Mouse (Mus musculus) MEL (cell line): ENCODE measurements around the gene Nsun6. TPM values are rescaled to one million over a fixed set of nuclear protein-coding genes. Genes with fewer than 3 reads are reported as not detected.
A peak's percentile ranks its signal among the peaks of the same experiment; 100 is the strongest.

Experiments
- DNase-seq: peaks from one replicate; pipeline ENCODE4 v3.0.0; 2011; ENCODE audit warnings: low read depth, low spot score
- H3K27ac ChIP-seq: 2 replicates; pipeline ENCODE4 v1.5.1; 2012; ENCODE audit warnings: low read depth, mild to moderate bottlenecking, control low read depth, low read length, moderate library complexity; ENCODE audit not compliant: control insufficient read depth
- H3K27me3 ChIP-seq, 2 experiments: fragments of 150-350 bp in 1 of 2; sonication (generic) in 1 of 2; 2 replicates each; pipeline ENCODE4 v1.6.1; 2012; ENCODE audit warnings: low read length in 2 of 2, mild to moderate bottlenecking in 2 of 2, improper control_type of control experiment in 1 of 2, moderate library complexity in 1 of 2; ENCODE audit not compliant: insufficient read depth in 2 of 2, control insufficient read depth in 1 of 2
- H3K36me3 ChIP-seq, 2 experiments: 2 replicates each; pipeline ENCODE4 v1.6.1; 2012 to 2014; ENCODE audit warnings: low read length in 2 of 2, improper control_type of control experiment in 1 of 2, inconsistent platforms in 1 of 2, mild to moderate bottlenecking in 1 of 2; ENCODE audit not compliant: insufficient read depth in 2 of 2, control insufficient read depth in 1 of 2
- H3K4me1 ChIP-seq, 2 experiments: fragments of 150-350 bp in 1 of 2; sonication (generic) in 1 of 2; 2 replicates each; pipeline ENCODE4 v1.6.1; 2012; ENCODE audit warnings: low read length in 2 of 2, improper control_type of control experiment in 1 of 2, mild to moderate bottlenecking in 1 of 2; ENCODE audit not compliant: insufficient read depth in 2 of 2, control insufficient read depth in 1 of 2
- H3K4me3 ChIP-seq, 2 experiments: fragments of 150-350 bp in 1 of 2; sonication (generic) in 1 of 2; 2 replicates each; pipeline ENCODE4 v1.5.1; 2012; ENCODE audit warnings: low read depth in 2 of 2, low read length in 2 of 2, mild to moderate bottlenecking in 2 of 2, moderate library complexity in 2 of 2, control low read depth in 1 of 2, improper control_type of control experiment in 1 of 2; ENCODE audit not compliant: control insufficient read depth in 1 of 2, insufficient read depth in 1 of 2
- H3K79me2 ChIP-seq: 2 replicates; pipeline ENCODE4 v1.6.1; 2012; ENCODE audit warnings: mild to moderate bottlenecking, low read length, moderate library complexity; ENCODE audit not compliant: control insufficient read depth, poor library complexity, insufficient read depth
- H3K9ac ChIP-seq: 2 replicates; pipeline ENCODE4 v1.6.1; 2012; ENCODE audit warnings: low read depth, mild to moderate bottlenecking, control low read depth, low read length, moderate library complexity; ENCODE audit not compliant: control insufficient read depth, poor library complexity, severe bottlenecking
- H3K9me3 ChIP-seq: fragments of 150-350 bp; sonication (generic); replicated peaks from 2 replicates; pipeline ENCODE4 v1.6.1; 2012; ENCODE audit warnings: mild to moderate bottlenecking, low read length, improper control_type of control experiment, moderate library complexity; ENCODE audit not compliant: insufficient read depth
- CHD1 ChIP-seq: IDR thresholded peaks from 2 replicates; pipeline ENCODE4 v1.6.1; 2012; ENCODE audit warnings: low read depth, mild to moderate bottlenecking, inconsistent platforms, low read length, improper control_type of control experiment
- CTCF ChIP-seq, 3 experiments: IDR thresholded peaks in 2 of 3; conservative IDR thresholded peaks in 1 of 3; 2 replicates each; pipeline ENCODE4 v1.5.1; 2011 to 2012; ENCODE audit warnings: low read length in 3 of 3, low read depth in 2 of 3, mild to moderate bottlenecking in 2 of 3, improper control_type of control experiment in 1 of 3, inconsistent platforms in 1 of 3, mixed read lengths in 1 of 3, moderate library complexity in 1 of 3; ENCODE audit not compliant: control insufficient read depth in 1 of 3, insufficient read depth in 1 of 3, poor library complexity in 1 of 3, severe bottlenecking in 1 of 3
- EP300 ChIP-seq, 2 experiments: IDR thresholded peaks; 2 replicates each; pipeline ENCODE4 v1.6.1; 2011; ENCODE audit warnings: improper control_type of control experiment in 2 of 2, low read length in 2 of 2, low read depth in 1 of 2, mild to moderate bottlenecking in 1 of 2
- ETS1 ChIP-seq: IDR thresholded peaks from 2 replicates; pipeline ENCODE4 v1.6.1; 2012; ENCODE audit warnings: low read depth, mild to moderate bottlenecking, inconsistent platforms, low read length, improper control_type of control experiment, moderate library complexity
- HCFC1 ChIP-seq: IDR thresholded peaks from 2 replicates; pipeline ENCODE4 v1.6.1; 2012; ENCODE audit warnings: low read depth, mild to moderate bottlenecking, inconsistent platforms, low read length, improper control_type of control experiment, moderate library complexity
- JUND ChIP-seq: IDR thresholded peaks from 2 replicates; pipeline ENCODE4 v1.6.1; 2011; ENCODE audit warnings: low read depth, mild to moderate bottlenecking, improper control_type of control experiment, low read length
- MAX ChIP-seq: IDR thresholded peaks from 2 replicates; pipeline ENCODE4 v1.6.1; 2011; ENCODE audit warnings: low read length, improper control_type of control experiment
- MEF2A ChIP-seq: IDR thresholded peaks from 2 replicates; pipeline ENCODE4 v1.6.1; 2014; ENCODE audit warnings: low read depth, mild to moderate bottlenecking, inconsistent platforms, low read length, improper control_type of control experiment; ENCODE audit not compliant: poor library complexity, insufficient replicate concordance, severe bottlenecking; ENCODE audit errors: extremely low read depth
- MXI1 ChIP-seq: IDR thresholded peaks from 2 replicates; pipeline ENCODE4 v1.6.1; 2011; ENCODE audit warnings: mild to moderate bottlenecking, low read depth, low read length, improper control_type of control experiment
- MYB ChIP-seq: IDR thresholded peaks from 2 replicates; pipeline ENCODE4 v1.6.1; 2011; ENCODE audit warnings: mild to moderate bottlenecking, low read depth, low read length, improper control_type of control experiment
- NELFE ChIP-seq: IDR thresholded peaks from 2 replicates; pipeline ENCODE4 v1.6.1; 2011; ENCODE audit warnings: low read depth, low read length, improper control_type of control experiment
- NRF1 ChIP-seq: IDR thresholded peaks from 2 replicates; pipeline ENCODE4 v1.6.1; 2014; ENCODE audit warnings: low read depth, mild to moderate bottlenecking, inconsistent platforms, low read length, improper control_type of control experiment, moderate library complexity; ENCODE audit not compliant: poor library complexity, insufficient read depth, severe bottlenecking
- POLR2AphosphoS5 ChIP-seq: IDR thresholded peaks from 2 replicates; pipeline ENCODE4 v1.6.1; 2012; ENCODE audit warnings: low read depth, borderline replicate concordance, mild to moderate bottlenecking, inconsistent platforms, low read length, moderate library complexity, mixed read lengths
- RAD21 ChIP-seq: IDR thresholded peaks from 2 replicates; pipeline ENCODE4 v1.6.1; 2011; ENCODE audit warnings: mild to moderate bottlenecking, low read depth, low read length, improper control_type of control experiment
- SIN3A ChIP-seq: IDR thresholded peaks from 2 replicates; pipeline ENCODE4 v1.6.1; 2012; ENCODE audit warnings: low read length, improper control_type of control experiment, inconsistent platforms
- SMC3 ChIP-seq: IDR thresholded peaks from 2 replicates; pipeline ENCODE4 v1.6.1; 2011; ENCODE audit warnings: low read depth, low read length, improper control_type of control experiment
- TBP ChIP-seq: IDR thresholded peaks from 2 replicates; pipeline ENCODE4 v1.8.0; 2011; ENCODE audit warnings: low read depth, low read length, improper control_type of control experiment
- TCF12 ChIP-seq: IDR thresholded peaks from 2 replicates; pipeline ENCODE4 v1.6.1; 2014; ENCODE audit warnings: low read depth, mild to moderate bottlenecking, inconsistent platforms, low read length, improper control_type of control experiment, moderate library complexity
- UBTF ChIP-seq: IDR thresholded peaks from 2 replicates; pipeline ENCODE4 v1.6.1; 2012; ENCODE audit warnings: low read depth, mild to moderate bottlenecking, inconsistent platforms, low read length, improper control_type of control experiment, moderate library complexity, borderline replicate concordance; ENCODE audit not compliant: insufficient read depth
- USF2 ChIP-seq, 2 experiments: IDR thresholded peaks; 2 replicates each; pipeline ENCODE4 v1.6.1; 2011 to 2012; ENCODE audit warnings: improper control_type of control experiment in 2 of 2, low read length in 2 of 2, borderline replicate concordance in 1 of 2, inconsistent platforms in 1 of 2, low read depth in 1 of 2, mild to moderate bottlenecking in 1 of 2; ENCODE audit not compliant: insufficient read depth in 1 of 2
- ZC3H11A ChIP-seq: IDR thresholded peaks from 2 replicates; pipeline ENCODE4 v1.6.1; 2012; ENCODE audit warnings: low read depth, mild to moderate bottlenecking, inconsistent platforms, low read length, improper control_type of control experiment
- ZKSCAN1 ChIP-seq: IDR thresholded peaks from 2 replicates; pipeline ENCODE4 v1.6.1; 2012; ENCODE audit warnings: low read depth, mild to moderate bottlenecking, inconsistent platforms, low read length, improper control_type of control experiment, moderate library complexity
- ZNF384 ChIP-seq: IDR thresholded peaks from 2 replicates; pipeline ENCODE4 v1.6.1; 2012; ENCODE audit warnings: low read depth, mild to moderate bottlenecking, inconsistent platforms, low read length, improper control_type of control experiment
- polyA plus RNA-seq, 2 experiments: library from polyadenylated mRNA; stranded (reverse) in 1 of 2; unstranded in 1 of 2; fragments of >175 nt in 1 of 2; fragments of >200 nt in 1 of 2; gene quantifications; 2 replicates each; pipeline versions ENCODE4 v1.2.1 to v1.2.4; 2012; ENCODE audit warnings: low replicate concordance in 2 of 2, low read depth in 1 of 2; ENCODE audit not compliant: insufficient read length in 2 of 2, insufficient read depth in 1 of 2, missing spikeins in 1 of 2
- total RNA-seq: library from RNA; depleted of rRNA; stranded (reverse); fragments of 300-350 nt; gene quantifications from 2 replicates; pipeline ENCODE4 v1.2.3, GENCODE M21; 2012

The Nsun6 gene
- total and polyA plus RNA-seq, 3 experiments: 5.4 to 6.3 TPM; not detected in 1

DNA sequence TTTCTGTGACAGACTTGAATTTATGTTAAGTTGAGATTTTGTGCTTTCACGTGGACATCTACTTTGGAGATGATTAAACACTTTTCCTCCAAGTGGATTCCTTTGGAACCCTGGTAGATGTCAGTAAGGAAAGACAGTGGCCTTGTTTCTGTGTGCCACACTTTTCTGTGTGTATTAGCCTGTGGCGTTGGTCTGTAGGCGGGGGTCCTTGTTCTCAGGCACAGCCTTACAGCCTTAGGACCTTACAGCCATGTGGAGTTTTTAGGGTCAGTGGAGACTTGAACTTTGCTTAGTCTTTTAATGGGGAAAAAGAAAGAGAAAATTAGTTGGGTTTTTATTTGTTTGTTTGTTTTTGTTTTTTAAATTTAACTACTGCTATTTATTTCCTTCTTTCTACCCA lies 6.0 kb upstream of the Nsun6 start:
- Histone ChIP-seq H3K27me3 (no peaks in the 10 kb centered on the region), H3K4me1 (peaks cover 0 to 2% of the 10 kb centered on the region in 2 experiments; a peak in 1 of 4 replicates), H3K9ac (no peak overlapping the region), H3K27ac (no peak overlapping the region), H3K79me2 (peaks cover 10% of the 10 kb centered on the region), H3K36me3 (peaks cover 2 to 11% of the 10 kb centered on the region in 2 experiments; a peak in 3 of 4 replicates), H3K4me3 (no peak overlapping the region), H3K9me3 (no peaks in the 10 kb centered on the region)
- TF ChIP-seq NRF1 (no peak), TBP (no peak), MYB (no peak), JUND (no peak), CHD1 (no peak), POLR2AphosphoS5 (no peak), NELFE (no peak), HCFC1 (no peak), MEF2A (no peak), TCF12 (no peak), ETS1 (no peak), CTCF (IDR thresholded peaks at IDR 0.05 in 2 of 3, conservative IDR thresholded peaks at IDR 0.05 in 1 of 3; ENCODE audit: control insufficient read depth in 1 of 3, insufficient read depth in 1 of 3, low read depth in 2 of 3, low read length in 3 of 3, poor library complexity in 1 of 3, severe bottlenecking in 1 of 3) (no peak), ZKSCAN1 (no peak)
- no peak for DNase-seq

DNA sequence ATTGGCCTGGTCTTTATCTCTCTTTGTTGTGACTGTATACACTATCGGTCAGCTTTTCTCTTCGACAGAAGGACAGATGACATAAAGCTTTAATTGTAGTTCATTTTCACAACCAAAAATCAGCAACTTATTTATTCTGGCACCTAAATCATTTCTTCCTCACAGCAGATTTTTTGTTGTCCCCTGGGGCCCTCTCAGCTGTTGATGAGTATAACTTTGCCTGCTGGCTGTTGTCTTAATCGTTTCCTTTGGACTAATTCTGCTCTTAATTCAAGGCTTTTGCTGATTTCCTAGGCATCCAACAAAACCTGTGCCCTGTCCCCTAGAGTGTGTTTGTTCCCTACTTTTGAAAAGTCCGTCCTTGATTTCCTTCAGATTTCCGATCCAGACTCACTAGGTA lies 3.4 kb upstream of the Nsun6 start:
- no peak overlapping the region for H3K9ac ChIP-seq

DNA sequence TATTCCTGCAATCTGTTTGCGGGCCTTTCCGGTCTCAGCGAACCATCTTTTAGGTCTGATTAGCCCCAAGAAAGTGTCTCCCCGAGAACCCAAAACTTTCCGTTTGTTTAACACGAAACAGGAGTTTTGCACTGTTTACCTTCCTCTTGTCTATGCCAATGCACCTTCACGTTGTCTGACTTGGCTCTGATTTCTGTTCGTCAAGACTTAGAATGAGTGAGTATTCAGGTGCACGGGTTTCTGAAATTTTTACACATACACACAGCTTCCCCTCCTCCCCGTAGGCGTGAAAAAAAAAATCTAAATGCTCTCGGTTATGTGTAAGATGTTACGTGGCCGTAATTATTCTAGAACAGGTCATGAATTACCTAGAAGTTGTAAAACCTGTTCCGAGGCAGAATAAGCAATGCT lies 877 bp upstream of the Nsun6 start:
- H3K36me3 ChIP-seq: peaks cover 0 to 16% of the 10 kb centered on the region in 2 experiments; a peak in 2 of 4 replicates
- H3K27ac ChIP-seq: peak overlapping the region; percentile 36
- H3K27me3 ChIP-seq: no peaks in the 10 kb centered on the region
- H3K9ac ChIP-seq: peak overlapping the region; percentile 90
- peak overlapping the region; percentile 92 to 97 for H3K4me3 ChIP-seq
- peak; percentile 56 for DNase-seq
- peaks cover 0 to 7% of the 10 kb centered on the region in 2 experiments; a peak in 1 of 4 replicates for H3K4me1 ChIP-seq
- TF ChIP-seq MAX: peak; percentile 30; the same call in 1 of the 2 replicates
- TF ChIP-seq SIN3A: peak; percentile 53
- peak; percentile 48 for TF ChIP-seq MXI1
- no peak for TF ChIP-seq RAD21
- TF ChIP-seq ZNF384: peak; percentile 82
- TF ChIP-seq USF2 (IDR thresholded peaks at IDR 0.05; ENCODE audit: borderline replicate concordance in 1 of 2, insufficient read depth in 1 of 2, low read depth in 1 of 2, low read length in 2 of 2): no peak
- TF ChIP-seq ZC3H11A: no peak
- TF ChIP-seq ETS1: 0 out of 2 replicates have a peak, but pooled peaks have one; percentile 14
- no peaks in the 10 kb centered on the region for H3K9me3 ChIP-seq
- H3K79me2 ChIP-seq: peaks cover 19% of the 10 kb centered on the region

More for the DNA sequence above, 3.4 kb upstream of the Nsun6 start:
- Histone ChIP-seq H3K9me3 (no peaks in the 10 kb centered on the region), H3K27me3 (no peaks in the 10 kb centered on the region), H3K4me3 (no peak overlapping the region), H3K79me2 (peaks cover 20% of the 10 kb centered on the region), H3K36me3 (peaks cover 2 to 16% of the 10 kb centered on the region in 2 experiments; a peak in 3 of 4 replicates), H3K4me1 (peaks cover 0 to 7% of the 10 kb centered on the region in 2 experiments; a peak in 1 of 4 replicates), H3K27ac (no peak overlapping the region)
- TF ChIP-seq SMC3 (no peak), EP300 (IDR thresholded peaks at IDR 0.05; ENCODE audit: low read depth in 1 of 2, low read length in 2 of 2) (no peak), TCF12 (no peak), NRF1 (no peak), UBTF (no peak)
- DNase-seq: no peak
